Mouse (Mus musculus) liver (tissue): ENCODE measurements around the gene Endou.

Experiments
- DNase-seq: peaks from one replicate; pipeline ENCODE4 v3.0.0-alpha.2; 2020; ENCODE audit warnings: mixed read lengths

Gene Endou

GRCm38 (mm10) chr15:97725198-97725785, 5.8 kb downstream of the Endou start:
- no peak for DNase-seq

GRCm38 (mm10) chr15:97724346-97725197, 6.6 kb downstream of the Endou start:
- DNase-seq, result no peak

GRCm38 (mm10) chr15:97723536-97724345, 7.4 kb downstream of the Endou start:
- DNase-seq, result no peak

GRCm38 (mm10) chr15:97721008-97721701, 10.0 kb downstream of the Endou start:
- DNase-seq, result no peak

GRCm38 (mm10) chr15:97720026-97720675, 11.0 kb downstream of the Endou start:
- no peak for DNase-seq

GRCm38 (mm10) chr15:97719494-97719893, 11.6 kb downstream of the Endou start:
- no peak for DNase-seq

GRCm38 (mm10) chr15:97718535-97719155, 12.5 kb downstream of the Endou start:
- no peak for DNase-seq

- peak; percentile 64 for DNase-seq
Observed at GRCm38 (mm10) chr15:97717861-97718534, 13.1 kb downstream of the Endou start.

GRCm38 (mm10) chr15:97716782-97717181, 14.4 kb downstream of the Endou start:
- no peak for DNase-seq

- no peak for DNase-seq
Observed at GRCm38 (mm10) chr15:97715734-97716133, 15.4 kb downstream of the Endou start.

GRCm38 (mm10) chr15:97715083-97715482, 16.1 kb downstream of the Endou start:
- no peak for DNase-seq

GRCm38 (mm10) chr15:97712546-97712945, 18.6 kb downstream of the Endou start:
- no peak for DNase-seq

GRCm38 (mm10) chr15:97710906-97711305, 20.2 kb downstream of the Endou start:
- no peak for DNase-seq

GRCm38 (mm10) chr15:97705211-97706050, 25.7 kb downstream of the Endou start, which contains the start of gene Rpap3:
Gene Rpap3 (minus strand): TSS chr15:97705825.
- DNase-seq, result peak; percentile 87

- no peak for DNase-seq
Observed at GRCm38 (mm10) chr15:97696616-97697015, 34.5 kb downstream of the Endou start.

GRCm38 (mm10) chr15:97693411-97693810, 37.7 kb downstream of the Endou start:
- no peak for DNase-seq

- no peak for DNase-seq
Observed at GRCm38 (mm10) chr15:97684118-97684517, 47.0 kb downstream of the Endou start.

- DNase-seq, result no peak
Observed at GRCm38 (mm10) chr15:97682053-97682452, 49.1 kb downstream of the Endou start.

- DNase-seq, result no peak
Observed at GRCm38 (mm10) chr15:97679991-97680681, 51.0 kb downstream of the Endou start.

GRCm38 (mm10) chr15:97677341-97677740, 53.8 kb downstream of the Endou start:
- DNase-seq, result no peak
